Comparison of ENCODE assay signal across 9 mouse cellular contexts in the genomic region with DNA sequence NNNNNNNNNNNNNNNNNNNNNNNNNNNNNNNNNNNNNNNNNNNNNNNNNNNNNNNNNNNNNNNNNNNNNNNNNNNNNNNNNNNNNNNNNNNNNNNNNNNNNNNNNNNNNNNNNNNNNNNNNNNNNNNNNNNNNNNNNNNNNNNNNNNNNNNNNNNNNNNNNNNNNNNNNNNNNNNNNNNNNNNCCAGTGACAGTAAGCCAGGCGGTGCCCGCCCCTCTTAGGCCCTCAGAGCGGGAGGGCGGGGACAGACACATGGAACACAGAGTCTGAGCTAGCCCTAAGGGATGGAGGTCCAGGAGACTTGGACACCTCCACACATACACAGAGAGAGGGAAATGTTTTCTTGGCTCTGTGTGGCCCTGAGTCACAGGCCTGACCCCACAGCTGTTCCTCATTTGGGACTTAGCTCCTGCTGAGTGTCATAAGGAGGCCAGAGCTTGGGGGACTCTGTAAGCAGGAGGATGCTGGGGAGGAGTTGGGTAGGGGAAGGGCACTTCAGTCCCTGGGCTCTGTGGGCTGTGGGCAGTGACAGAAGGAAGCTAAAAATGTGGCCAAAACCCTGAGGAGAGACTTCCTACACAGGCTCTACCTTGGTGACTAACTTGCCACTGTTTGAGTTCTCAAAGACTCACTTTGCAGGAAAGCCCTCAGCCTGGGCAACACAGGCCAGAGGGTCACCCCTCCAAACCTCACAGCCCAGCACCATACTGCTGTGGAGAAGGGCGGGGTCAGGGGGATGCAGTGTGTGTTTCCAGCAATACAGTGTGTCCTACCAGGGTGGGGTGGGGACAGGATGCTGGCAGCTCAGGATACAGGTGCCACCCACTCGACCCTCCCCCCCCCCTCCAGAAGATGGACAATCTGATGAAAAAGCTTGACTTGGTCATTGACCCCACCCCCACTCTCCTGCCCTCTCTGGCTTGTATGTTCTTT. TPM values are rescaled to one million over a fixed set of nuclear protein-coding genes. Genes with fewer than 3 reads are reported as not detected.
DNase-seq lines count a peak whose midpoint lies in the region; ATAC-seq and TF ChIP-seq lines count a peak whose summit lies in the region.
"Had no signal": no experiment of that assay in that cellular context is flagged by ENCODE, and none has a peak within 500 bp of the region (broad histone marks: within the 10 kb centered on the region; RNA-seq: fewer than 3 reads in every experiment).

No protein-coding gene starts in this region.

- TF ChIP-seq POLR2A in lung, adult 2 months (IDR thresholded peaks at IDR 0.05; ENCODE audit: borderline replicate concordance, extremely low read depth, low read depth, low read length), result peak; percentile 21; the same call in 1 of the 2 replicates

- peaks cover 10% of the 10 kb centered on the region for H3K27me3 ChIP-seq in hindbrain, embryonic 10.5 days (ENCODE audit: insufficient read depth, poor library complexity, severe bottlenecking)

- peaks cover 37% of the 10 kb centered on the region for H3K4me1 ChIP-seq in hindbrain, embryonic 10.5 days (replicated peaks)
- H3K4me1 ChIP-seq in lung, adult 2 months (ENCODE audit: control insufficient read depth, insufficient read depth, low read length), result peaks cover 18% of the 10 kb centered on the region

- WGBS in hindbrain, embryonic 10.5 days, result 65% methylated on average over 6 of the region's 6 CpGs
- WGBS in lung, adult 2 months, result 39% methylated on average over 6 of the region's 6 CpGs

- DNase-seq in adrenal gland, postnatal 14 days, result peak; percentile 47
- no peak for DNase-seq in adrenal gland, adult (ENCODE audit: inconsistent age in 2 of 2, low spot score in 1 of 2)
- peak; percentile 95 for DNase-seq in 3T3-L1 (ENCODE audit: low read depth, low spot score)
- DNase-seq in hindbrain, embryonic 10.5 days (ENCODE audit: low spot score), result no peak
- DNase-seq in lung, adult 2 months, result no peak
- peak; percentile 78 to 82 for DNase-seq in spleen, postnatal 4 days (ENCODE audit: low spot score in 2 of 2)
- no peak for DNase-seq in thymus, postnatal 36 days

- peak overlapping the region; percentile 67 for H3K27ac ChIP-seq in hindbrain, embryonic 10.5 days

- no peak overlapping the region for H3K4me3 ChIP-seq in hindbrain, embryonic 10.5 days
- H3K4me3 ChIP-seq in lung, adult 2 months (replicated peaks; ENCODE audit: extremely low read depth, low read depth, low read length), result no peak overlapping the region

- peak; percentile 86 for ATAC-seq in erythroid progenitor cell, adult 5-6 weeks (replicated peaks; ENCODE audit: low FRiP score, poor library complexity, severe bottlenecking)

- TF ChIP-seq CTCF in lung, adult 2 months (IDR thresholded peaks at IDR 0.05; ENCODE audit: insufficient read depth, low read length), result no peak

- H3K36me3 ChIP-seq in hindbrain, embryonic 10.5 days, result no peaks in the 10 kb centered on the region

- no peaks in the 10 kb centered on the region for H3K9me3 ChIP-seq in hindbrain, embryonic 10.5 days

RNA-seq across cellular contexts. Expression of gene Capn5, which starts 6.7 kb away (rescaled TPM):
- total RNA-seq in adrenal gland, postnatal 14 days (2021), result 6.2 and 9.8 TPM in 2 replicates
- 46.5 and 52.4 TPM in 2 replicates for total RNA-seq in erythroid progenitor cell, adult 5-6 weeks (2015; ENCODE audit: low replicate concordance)
- total RNA-seq in erythroid progenitor cell, adult 5-6 weeks (2017; ENCODE audit: low replicate concordance), result 51.3 and 72.5 TPM in 2 replicates
- 5.6 and 9.9 TPM in 2 replicates for polyA plus RNA-seq in hindbrain, embryonic 10.5 days (2016; fragmentation: Nextera tagmentation; extraction: Ambion mirVana)
- polyA plus RNA-seq in lung, adult 2 months (2012; rRNA removed), result 19.0 and 22.2 TPM in 2 replicates

RNA-seq across cellular contexts. Expression of gene Omp, which starts 26.1 kb away (rescaled TPM):
- total RNA-seq in adrenal gland, postnatal 14 days (2021), result 2.1 and 2.4 TPM in 2 replicates
- total RNA-seq in erythroid progenitor cell, adult 5-6 weeks (2015; ENCODE audit: low replicate concordance), result 4.0 and 4.6 TPM in 2 replicates
- total RNA-seq in erythroid progenitor cell, adult 5-6 weeks (2017; ENCODE audit: low replicate concordance), result 15.4 and 17.2 TPM in 2 replicates
- polyA plus RNA-seq in hindbrain, embryonic 10.5 days (2016; fragmentation: Nextera tagmentation; extraction: Ambion mirVana), result 0.07 and 0.13 TPM in 2 replicates
- polyA plus RNA-seq in lung, adult 2 months (2012; rRNA removed), result 0.26 and 0.32 TPM in 2 replicates

RNA-seq across cellular contexts. Expression of gene B3gnt6, which starts 27.9 kb away (rescaled TPM):
- 5.6 and 8.5 TPM in 2 replicates for total RNA-seq in adrenal gland, postnatal 14 days (2021)
- 1.1 TPM in 1 of 2 replicates, not detected in the other for total RNA-seq in erythroid progenitor cell, adult 5-6 weeks (2015; ENCODE audit: low replicate concordance)
- total RNA-seq in erythroid progenitor cell, adult 5-6 weeks (2017; ENCODE audit: low replicate concordance), result not detected in 2 replicates
- 0.10 TPM in 1 of 2 replicates, not detected in the other for polyA plus RNA-seq in hindbrain, embryonic 10.5 days (2016; fragmentation: Nextera tagmentation; extraction: Ambion mirVana)
- 1.5 and 2.1 TPM in 2 replicates for polyA plus RNA-seq in lung, adult 2 months (2012; rRNA removed)
- polyA plus RNA-seq: intestine, embryonic 14.5 days had no signal

RNA-seq across cellular contexts. Expression of gene Myo7a, which starts 52.1 kb away (rescaled TPM):
- total RNA-seq in adrenal gland, postnatal 14 days (2021), result 58.6 and 86.2 TPM in 2 replicates
- 3.4 and 5.4 TPM in 2 replicates for total RNA-seq in erythroid progenitor cell, adult 5-6 weeks (2015; ENCODE audit: low replicate concordance)
- 5.1 and 5.8 TPM in 2 replicates for total RNA-seq in erythroid progenitor cell, adult 5-6 weeks (2017; ENCODE audit: low replicate concordance)
- polyA plus RNA-seq in hindbrain, embryonic 10.5 days (2016; fragmentation: Nextera tagmentation; extraction: Ambion mirVana), result 17.3 and 21.2 TPM in 2 replicates
- 26.4 and 30.8 TPM in 2 replicates for polyA plus RNA-seq in lung, adult 2 months (2012; rRNA removed)

Comparison
In these comparisons a context has a peak if more than half of its experiments do, and no peak if none do; other contexts are left out.
1. DNase-seq: peak in adrenal gland, postnatal 14 days (single experiment), 3T3-L1 (single experiment) and spleen, postnatal 4 days (2 of 2); none in adrenal gland, adult (0 of 2), hindbrain, embryonic 10.5 days (single experiment), lung, adult 2 months (single experiment) and thymus, postnatal 36 days (0 of 2).